Mouse (Mus musculus) B cell, adult 2 months (primary cell): ENCODE measurements around the gene Dnm3.

Experiments used
- DNase-seq, 2 experiments: peaks; one replicate each; pipeline ENCODE4 v3.0.0; 2022

Dnm3 gene

DNA sequence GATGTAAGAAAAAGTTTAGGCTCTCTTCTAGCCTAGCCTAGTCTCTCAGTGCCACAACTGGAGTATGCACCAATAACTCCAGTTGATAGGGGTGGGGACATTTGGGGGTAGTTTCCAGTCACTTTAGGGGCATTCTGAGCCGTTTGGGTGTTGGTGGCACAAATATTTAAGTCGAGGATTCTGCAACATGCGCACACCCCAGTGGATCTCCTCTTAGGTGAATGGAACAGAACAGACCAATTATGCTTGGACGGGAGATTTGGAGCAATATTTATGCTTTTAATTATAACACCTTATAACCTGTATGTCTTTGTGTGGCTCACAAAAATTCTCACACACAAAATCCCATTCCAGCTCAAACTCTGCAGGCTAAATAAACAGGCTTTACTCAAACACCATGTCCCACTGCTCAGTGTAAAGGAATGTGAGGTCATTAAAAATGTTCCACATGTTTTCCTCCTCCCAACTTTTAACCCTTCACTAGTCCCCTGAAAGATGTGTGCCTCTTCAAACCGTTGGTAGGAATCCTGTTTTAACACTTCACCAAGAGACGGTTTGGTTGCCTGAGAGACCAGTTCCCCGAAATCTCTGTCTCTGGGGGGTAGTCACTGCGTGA is 462.5 kb downstream of the Dnm3 start:
- DNase-seq: no peak

DNA sequence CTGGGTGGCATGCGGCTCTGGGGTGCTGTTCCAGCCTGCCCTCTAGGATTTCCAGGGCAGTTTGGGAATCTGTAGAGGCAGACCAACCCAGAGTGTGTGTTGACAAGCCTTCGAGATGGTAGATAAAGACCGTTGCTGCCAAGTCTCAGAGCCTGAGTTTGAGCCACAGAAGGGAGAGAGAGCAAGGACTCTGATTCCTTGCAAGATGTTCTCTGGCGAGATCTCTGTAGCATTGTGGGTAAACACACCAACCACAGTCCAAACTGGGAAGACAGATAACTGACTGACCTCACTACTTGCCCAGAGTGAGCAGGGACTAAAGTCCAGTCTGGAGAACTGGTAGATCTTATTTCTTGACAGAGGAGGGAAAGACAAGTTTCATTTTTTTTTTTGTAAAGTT is 464.3 kb downstream of the Dnm3 start:
- DNase-seq: no peak

DNA sequence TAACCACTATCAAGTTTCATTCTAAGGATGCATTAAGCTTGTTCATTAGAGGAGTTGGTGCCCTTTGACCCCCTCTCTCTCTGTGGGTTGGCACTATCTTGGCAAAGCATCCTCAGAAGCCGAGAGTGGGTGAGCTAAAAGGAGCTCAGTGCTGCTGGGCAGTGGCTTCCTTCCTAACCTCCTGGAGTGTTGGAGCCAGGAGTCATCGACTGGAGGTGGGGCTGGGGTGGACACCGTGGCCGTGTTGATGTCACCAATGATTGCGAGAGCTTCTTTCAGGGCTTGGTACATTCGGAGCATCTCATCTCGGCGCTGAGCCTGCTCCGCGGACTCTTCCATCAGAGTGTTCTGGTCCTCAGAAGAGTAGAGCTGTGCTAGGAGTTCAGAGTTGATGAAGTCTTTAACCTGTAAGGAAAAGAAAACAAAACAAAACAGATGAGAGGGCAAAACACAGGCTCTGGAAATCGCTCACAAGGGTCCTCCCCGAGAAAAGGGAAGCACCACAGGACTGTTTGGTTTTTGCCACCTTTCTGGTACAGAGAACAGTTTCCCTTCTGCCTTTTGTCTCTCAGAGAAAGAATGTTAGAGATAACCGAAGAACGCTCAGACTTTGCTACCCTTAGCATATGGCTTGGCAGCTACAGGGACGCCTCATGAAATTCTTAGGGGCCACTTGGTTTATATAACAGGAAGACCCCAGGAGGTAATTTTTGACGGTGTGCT is 466.1 kb downstream of the Dnm3 start:
- DNase-seq: no peak

DNA sequence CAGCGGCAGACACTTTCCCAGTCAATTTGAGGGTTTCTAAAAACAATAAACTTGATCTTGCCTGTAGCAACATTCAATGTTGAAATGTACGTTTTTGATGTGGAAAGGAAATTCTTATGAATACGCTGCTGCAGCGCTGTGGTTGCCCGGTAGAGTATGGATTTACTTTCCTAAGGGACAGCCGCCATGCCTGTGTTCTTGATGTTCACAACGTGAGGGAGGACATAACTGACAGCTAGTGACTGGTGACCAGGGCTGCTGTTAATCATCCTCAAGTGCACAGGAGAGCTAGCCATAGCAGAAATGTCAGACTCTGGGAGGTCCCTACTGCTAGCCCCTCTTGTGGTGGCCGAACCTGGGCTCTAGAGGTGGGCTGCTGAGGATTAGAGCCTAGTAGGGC is 468.7 kb downstream of the Dnm3 start:
- DNase-seq: no peak

DNA sequence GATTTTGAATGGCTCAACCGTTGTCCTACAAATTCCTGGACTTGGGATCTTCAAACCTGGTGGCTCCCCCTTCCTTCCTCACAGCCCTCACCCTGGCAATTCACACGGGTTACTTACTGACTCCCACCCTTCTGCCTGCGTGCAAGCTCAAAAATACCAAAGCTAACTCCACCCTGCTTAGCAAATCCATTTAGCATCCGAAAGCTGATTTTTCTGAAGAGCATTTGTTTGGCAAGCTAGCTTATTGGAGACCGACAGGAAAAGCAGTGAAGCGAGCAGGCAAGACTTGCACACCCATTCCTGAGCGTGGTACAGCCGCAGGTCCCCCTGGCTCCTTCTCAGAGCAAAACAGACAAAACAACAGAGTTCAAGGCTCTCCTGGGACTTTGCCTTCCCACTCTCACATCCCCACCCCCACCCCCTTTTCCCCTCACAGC is 469.2 kb downstream of the Dnm3 start:
- no peak for DNase-seq

DNA sequence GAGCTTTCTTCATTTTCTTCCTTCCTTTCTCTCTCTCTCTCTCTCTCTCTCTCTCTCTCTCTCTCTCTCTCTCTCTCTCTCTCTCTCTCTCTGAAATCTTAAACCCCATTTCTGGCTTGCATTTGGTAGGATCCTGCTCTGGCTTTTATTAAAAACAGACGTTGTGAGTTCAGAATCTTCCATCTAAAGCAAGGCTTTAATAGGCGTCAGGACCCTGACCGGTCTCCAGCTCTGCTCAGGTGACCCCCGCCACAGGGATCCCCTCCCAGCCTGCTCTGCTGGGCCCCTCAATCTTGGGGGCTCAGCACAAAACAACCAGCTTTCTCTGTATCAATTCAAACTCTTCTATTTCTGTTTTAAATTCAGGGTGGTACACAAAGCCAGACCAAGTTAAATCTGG is 469.6 kb downstream of the Dnm3 start:
- no peak for DNase-seq

DNA sequence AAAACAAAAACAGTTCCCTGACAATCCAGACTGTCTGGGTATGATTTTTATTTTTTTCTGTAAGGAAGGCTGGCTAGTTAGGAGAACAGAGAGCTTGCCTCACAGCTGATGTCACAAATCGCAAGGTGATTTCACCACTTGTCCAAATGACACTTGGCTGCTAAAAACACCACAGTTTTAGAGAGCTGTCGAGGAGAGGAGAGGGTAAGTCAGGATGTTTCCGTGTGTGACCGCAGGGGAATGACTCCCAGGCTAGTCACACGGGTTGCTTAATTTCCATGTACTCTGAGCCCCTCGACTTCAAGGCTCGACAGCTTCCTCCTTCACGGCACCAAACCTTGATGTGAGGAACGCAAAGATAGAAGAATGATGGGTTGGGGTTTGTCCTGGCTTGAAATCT is 471.7 kb downstream of the Dnm3 start:
- no peak for DNase-seq

DNA sequence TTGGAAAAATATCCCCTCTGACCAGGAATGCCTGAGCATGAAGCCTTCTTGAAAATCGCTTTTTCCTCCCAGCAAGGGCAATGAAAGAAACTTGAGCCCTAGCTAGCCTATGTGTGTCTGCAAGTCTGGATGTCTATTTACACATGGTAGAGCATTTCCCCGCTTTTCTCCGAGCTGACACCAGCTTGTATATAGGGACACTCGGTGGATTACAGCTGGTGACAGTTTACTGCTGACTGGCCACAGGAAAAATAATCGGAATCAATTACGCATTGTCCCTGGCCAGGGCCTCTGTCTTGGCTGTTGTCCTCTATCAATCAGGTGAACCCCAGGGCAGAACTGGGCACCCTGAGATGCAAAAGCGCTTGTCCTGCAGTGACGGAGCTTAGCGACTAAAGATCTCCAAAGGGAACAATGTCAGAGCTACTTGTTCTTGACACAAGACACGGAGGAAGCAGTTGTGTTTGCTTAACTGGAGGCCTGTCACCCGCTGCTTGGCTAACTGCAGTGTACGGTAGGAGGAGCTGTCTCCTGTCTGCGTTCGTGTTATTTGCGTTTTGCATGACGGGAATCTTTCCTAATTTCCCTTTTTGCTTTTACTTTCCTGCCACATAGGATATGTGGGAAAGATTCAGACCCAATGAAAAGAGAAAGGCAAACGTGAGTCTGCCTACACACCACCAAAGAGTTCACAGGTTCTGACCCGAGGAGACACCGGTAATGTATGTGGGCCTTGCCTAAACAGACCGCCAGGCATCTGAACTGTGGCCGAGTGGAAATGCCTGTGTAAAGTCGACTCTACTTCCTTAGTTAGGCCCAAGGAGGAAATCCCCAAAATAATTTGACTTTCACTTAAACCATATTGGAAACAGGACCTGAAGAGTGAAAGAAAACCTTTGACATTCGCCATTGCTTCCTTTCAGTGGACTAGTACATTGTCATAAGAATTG is 472.7 kb downstream of the Dnm3 start:
- DNase-seq: peak; percentile 15 to 19

DNA sequence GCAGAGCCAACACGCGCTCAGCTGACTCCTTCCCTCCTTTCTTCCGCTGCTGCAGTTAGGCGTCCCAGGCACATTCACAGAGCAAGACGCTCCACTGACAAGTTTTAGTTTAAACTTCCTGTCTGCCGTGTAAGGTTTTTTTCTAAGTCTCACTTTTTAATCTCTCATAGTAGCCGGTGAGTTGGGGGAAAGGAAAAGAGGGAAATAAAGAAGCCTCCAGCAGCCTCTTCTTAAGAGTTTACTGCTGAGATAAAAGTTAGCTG is 473.4 kb downstream of the Dnm3 start:
- no peak for DNase-seq

DNA sequence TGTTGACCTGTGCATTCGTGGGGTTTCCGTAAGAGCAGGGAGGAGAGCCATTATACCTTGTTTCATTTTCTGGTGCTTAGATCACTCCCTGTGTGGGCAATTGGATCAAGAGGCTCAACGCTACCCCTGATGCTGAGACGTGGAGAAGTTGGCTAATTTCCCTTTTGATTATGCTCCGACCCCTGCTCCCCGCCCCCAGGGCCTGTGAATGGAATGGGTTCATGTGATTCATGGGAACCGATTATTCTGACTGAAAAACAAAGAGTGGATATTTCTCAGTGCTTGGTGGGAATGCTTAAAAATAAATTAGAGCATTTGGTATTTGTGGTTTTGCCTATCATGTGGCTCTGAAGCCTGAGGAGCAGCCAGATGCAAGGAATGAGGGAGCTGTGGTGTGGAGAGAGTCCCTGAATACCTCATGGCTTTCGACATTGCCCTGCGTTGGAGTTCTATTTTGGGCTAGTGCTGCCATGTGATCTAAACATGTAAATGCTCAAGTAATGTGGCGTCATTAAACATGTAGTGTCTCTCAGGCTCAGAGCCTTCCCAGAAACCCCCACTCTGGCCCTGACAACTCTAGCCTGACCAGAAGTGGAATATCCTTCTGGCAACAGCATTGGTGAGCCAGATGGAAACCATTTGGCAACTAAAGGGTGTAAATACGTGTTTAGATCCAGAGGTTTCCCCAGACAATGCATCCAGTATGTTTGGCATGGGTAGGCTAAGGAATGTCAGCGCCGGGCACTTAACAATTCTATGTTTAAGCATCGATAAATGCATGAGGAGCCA is 473.9 kb downstream of the Dnm3 start:
- no peak for DNase-seq

DNA sequence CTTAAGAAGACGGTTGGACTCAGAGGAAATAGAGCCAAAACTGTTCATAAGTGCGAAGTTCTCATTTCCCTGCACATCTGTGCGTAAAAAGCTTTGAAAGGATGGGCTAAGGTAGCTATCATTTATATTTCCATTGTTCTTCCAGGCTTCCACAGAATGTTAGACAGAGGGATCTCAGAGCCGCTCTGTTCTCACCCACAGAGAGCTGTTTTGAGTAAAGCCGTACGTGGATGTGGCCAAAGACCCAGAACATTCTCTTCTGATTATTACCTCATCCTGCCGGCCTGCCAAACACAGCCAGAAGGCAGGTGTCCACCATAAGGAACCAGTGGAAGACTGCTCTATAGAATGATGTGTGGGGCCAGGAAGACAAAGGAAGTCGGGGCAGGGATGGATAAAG is 476.5 kb downstream of the Dnm3 start:
- DNase-seq: no peak

DNA sequence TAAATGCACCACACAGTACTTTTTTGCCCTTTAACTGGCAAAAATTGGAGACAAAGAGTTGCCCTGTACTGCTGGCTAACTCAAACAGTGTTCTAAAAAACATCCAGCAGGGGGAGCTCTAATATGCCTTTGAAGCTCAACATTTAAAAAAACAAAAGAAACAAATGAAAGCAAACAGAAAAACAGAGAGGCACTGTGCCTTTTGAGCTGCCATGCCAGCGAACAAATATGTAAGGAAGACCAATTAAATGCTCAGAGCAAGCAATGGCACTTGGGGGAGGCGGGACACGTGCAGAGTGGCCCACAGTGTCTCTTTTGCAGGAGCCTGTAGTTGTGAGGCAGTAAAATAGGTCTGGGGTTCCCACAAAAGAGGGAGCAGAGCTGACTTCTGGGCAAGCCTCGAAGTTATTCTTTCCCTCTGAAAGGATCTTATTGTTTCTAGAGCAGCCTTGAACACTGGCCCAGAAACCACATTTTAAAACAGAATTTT is 477.9 kb downstream of the Dnm3 start:
- peak; percentile 65 to 71 for DNase-seq

DNA sequence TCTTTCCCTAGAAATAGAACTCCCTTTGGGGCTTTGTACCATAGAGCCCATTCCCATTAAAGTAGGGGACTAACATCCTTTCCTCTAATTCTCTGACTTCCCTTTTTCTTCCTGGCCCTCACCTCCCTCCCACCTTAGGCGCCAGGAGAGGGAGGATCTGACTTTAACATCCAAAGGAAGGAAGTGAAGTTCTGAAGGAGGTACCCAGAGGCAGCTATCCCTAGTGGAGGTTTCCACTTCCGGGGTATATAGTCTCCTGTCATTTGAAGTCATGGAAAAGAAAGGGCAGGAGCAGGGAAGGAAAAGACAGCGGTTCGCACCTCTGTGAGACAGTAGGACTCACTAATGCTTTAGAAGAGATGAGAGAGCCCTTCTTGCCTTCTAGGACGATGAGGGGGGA is 478.5 kb downstream of the Dnm3 start:
- DNase-seq: peak; percentile 23 to 35

DNA sequence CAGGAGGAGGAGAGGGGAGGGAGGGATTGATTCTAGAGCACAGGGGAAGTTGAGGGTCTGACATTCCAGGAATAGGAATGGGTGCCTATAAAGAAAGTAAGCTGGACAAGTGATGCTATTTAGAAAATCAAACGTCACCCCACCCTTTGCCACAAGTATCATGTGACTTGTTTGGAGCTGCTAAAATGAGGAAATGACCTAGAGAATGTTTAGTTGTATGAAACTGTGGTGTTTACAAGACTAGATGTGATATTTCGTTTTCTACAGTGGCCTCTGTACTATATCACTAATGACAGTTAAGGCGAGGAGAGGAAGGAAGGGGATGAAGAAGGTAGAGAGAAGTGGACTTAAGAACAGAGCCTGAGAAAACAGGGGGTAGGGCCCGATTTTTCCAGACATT is 479.1 kb downstream of the Dnm3 start:
- DNase-seq: peak; percentile 44 to 50

DNA sequence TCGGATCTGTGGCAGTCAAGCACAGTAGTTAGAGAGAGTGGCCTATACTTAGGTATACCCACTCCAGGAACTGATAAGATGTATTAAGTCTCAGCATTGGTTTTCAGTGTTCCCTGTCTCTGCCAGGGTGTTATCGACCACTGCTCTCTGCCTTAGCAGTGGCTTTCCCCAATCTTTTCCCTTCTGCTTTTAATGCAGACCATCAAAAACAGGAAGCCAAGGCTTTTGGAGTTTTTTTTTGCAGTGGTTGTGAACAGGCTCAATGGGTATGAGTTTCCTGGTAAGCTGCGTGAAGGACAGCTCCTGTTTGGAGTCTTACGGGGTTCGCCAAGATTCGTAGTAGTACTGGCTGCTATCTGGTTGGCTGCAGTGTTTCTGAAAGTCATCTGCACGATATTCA is 485.4 kb downstream of the Dnm3 start:
- no peak for DNase-seq

DNA sequence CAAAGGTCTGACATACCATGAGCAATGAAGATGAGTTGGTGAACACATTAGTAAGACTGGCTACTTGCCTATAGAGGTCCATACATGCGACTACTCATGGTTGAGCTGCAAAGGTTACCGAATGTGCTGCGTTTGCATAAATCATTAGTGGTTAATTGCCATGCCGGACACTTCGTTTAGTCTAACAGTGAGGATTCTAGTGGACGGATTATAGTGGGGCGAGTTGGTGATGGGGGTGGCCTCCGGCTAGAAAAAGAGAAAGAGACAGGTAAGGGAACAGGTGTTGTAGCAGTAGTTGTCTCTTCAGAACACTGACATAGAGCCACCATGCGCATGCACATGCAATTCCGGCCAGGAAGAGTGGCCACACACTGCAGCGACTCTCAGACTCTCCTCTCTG is 486.0 kb downstream of the Dnm3 start:
- DNase-seq: no peak

DNA sequence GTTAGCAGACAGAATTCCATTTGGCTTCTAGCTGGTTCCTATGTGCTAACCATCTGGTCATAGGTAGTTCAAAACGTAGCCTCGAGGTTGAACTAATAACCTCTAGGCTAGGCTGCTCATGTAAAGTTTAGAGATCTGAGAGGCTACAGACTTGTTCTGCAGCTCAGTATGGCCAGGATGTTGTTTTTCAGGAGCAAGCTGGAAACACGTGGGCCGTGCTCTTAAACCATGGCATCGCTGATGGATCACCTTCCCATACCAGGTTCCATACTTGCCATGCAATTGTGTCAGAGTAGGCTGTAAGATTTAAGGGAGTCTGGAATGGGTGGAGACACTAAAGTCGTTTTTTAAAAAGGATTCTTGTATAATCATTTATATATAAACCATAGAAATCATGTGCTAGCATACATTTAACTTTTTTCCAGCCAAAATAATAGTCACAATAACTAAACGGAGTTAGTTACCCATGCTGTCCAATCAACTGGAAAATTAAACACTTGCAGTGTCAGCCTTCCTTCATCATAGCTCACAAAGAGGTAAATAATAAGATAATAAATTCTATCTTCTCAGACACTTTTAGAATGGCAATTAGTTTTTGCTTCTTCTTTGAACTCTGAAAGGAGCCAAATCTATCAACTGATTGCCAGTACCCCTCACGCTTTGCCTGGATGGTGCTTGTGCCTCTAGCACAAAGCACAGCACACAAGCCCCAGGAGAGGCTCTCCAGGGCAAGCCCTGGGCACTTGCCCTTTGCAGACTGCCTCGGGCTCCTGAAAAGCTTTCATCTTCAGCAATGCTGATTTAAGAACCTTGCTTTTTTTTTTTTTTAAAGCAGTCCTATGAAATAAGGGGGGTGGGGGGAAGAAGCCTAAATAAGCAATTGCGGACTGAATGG is 486.9 kb downstream of the Dnm3 start:
- DNase-seq: no peak

DNA sequence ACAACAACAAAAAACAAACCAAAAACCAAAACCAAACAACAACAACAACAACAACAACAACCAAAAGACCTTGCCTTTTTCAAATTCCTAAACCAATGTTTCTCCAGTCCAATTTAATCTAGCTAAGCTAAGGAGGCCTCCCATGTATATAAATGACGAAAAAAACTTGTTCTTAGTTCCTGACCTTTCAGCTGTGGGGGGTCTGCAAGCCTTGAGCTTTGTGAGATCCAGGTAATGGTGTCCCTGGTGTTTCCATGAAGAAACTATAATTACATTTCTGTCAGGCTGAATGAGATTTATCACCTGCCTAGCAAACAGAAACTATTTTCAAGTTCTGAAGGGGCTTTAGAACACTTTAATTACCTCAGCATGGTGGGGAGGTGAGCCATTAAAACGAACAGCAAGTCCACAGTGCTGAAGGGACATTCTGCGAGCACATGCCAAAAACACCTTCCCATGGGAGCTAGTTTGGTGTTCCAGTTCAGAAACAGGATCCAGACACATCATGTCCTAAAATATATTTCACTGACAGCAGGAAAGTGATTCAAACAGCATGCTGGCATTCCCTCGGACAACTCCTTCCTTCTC is 493.8 kb downstream of the Dnm3 start:
- DNase-seq: no peak

DNA sequence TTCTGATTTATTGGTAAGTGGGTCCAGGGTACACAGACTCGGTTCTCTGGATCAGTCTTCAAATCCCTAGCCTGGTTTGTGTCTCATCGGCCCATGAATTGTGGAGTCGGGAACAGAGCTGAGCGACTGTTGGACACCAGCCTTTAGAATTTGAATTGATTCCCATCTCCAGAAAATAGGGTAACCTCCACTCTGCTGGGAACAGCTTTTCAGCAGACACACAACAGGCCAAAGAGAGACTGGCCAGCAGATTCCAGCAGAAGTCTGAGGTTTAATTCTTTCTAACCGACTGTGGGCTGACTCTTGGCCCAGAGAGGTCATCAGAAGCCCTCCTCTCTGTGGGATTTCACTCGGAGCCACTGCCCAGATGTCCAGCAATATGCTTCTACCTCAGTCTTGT is 494.4 kb downstream of the Dnm3 start:
- DNase-seq: no peak

DNA sequence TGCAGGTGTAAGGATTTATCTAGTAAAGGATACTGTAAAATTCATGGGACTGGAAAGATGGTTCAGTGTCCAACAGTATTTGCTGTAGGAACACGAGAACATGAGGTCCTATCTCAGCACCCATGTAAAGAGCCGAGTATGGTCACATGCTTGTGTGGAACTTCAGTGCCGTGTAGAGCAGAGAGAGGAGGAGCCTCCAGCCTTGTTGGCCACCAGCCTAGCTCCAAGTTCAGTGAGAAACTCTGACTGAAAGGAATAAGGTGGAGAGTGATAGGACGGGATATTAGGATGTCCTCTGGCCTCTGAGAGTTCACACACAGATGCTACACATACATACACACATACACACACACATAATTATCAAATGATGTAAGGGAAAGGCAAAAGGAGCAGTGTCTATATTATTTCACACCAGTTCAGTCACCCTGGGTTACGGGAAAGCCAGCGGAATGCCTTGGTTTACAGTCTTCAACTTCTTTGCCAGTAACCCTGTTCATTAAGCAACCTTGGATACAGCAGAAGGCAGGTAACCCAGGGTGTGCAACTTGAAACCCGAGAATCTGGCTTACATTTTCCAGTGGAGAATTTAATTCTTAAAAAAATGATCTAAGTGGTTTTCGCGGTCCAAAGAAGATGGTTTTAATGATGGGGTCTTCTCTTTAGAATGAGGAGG is 497.1 kb downstream of the Dnm3 start:
- DNase-seq: no peak

DNA sequence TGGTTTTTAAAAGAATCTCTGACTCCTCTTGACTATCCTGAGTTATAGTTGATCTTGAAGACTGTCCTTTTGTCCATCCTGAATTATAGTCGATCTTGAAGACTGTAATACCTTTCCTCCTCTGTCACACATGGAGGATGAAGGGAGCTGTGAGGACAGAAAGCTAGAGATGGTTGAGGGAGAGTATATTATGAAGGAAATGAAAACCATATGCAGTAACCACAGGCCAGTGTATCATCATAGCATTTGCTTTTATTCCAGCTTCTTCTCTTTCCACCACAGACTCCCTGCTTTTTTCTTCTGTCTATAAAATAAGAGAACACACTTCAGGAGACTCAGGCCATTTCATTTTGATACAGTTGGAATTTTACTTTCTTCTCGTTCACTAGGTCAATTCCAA is 497.8 kb downstream of the Dnm3 start:
- no peak for DNase-seq
